Mouse (Mus musculus): ENCODE data around the gene Cttn.

DNA sequence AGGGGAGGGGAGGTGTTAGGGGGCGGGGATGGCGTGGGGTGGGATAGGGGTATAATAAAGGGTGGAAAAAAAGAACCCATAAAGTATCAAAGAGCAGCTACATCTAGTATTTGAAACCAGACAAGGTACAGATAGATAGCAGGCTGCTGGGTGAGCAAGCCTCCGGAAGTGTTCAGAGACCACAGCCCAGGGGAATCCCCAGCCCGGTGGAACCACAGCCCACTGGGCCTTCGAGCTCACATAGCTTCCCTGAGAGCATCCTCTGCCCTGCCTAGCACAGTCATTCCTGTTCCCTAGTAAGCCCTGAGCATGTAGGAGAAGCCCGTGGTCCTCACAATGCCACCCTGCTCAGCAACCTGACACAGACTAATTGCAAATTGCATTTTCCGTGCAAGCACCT is 26.0 kb downstream of the Cttn start:
- no peak for TF ChIP-seq CTCF (IDR thresholded peaks at IDR 0.05; ENCODE audit: control insufficient read depth, insufficient read depth, insufficient read length)
- no peak for TF ChIP-seq MAX (IDR thresholded peaks at IDR 0.05)
- TF ChIP-seq USF1 (IDR thresholded peaks at IDR 0.05; ENCODE audit: low read depth) = no peak
- TF ChIP-seq MYOG (IDR thresholded peaks at IDR 0.05; ENCODE audit: control insufficient read depth, extremely low read depth, insufficient read length) = no peak
- no peak for TF ChIP-seq CEBPB (IDR thresholded peaks at IDR 0.05; ENCODE audit: low read depth)

All from C2C12 (cell line).